Mouse (Mus musculus) stomach, postnatal 0 days (tissue): ENCODE measurements around the gene Prss48. TPM values are rescaled to one million over a fixed set of nuclear protein-coding genes. Genes with fewer than 3 reads are reported as not detected.

Experiments used
- ATAC-seq: fragments of 200-750 bp; cut with Nextera tagmentation; 2 replicates; pipeline ENCODE4 v1.8.0; 2017; ENCODE audit not compliant: low FRiP score, low TSS enrichment
- DNase-seq: peaks from one replicate; pipeline ENCODE4 v3.0.0-alpha.2; 2016; ENCODE audit warnings: low spot score
- H3K27ac ChIP-seq: fragments of 300-500 bp; sonication (generic); replicated peaks from 2 replicates; pipeline ENCODE4 v1.5.1; 2014; ENCODE audit warnings: mild to moderate bottlenecking, control low read depth
- H3K27me3 ChIP-seq: fragments of 300-500 bp; sonication (generic); 2 replicates; pipeline ENCODE4 v1.6.1; 2014; ENCODE audit warnings: low read length; ENCODE audit not compliant: control insufficient read depth, insufficient read depth
- H3K36me3 ChIP-seq: fragments of 300-500 bp; sonication (generic); 2 replicates; pipeline ENCODE4 v1.6.1; 2014; ENCODE audit warnings: low read length, mixed read lengths; ENCODE audit not compliant: control insufficient read depth, insufficient read depth
- H3K4me1 ChIP-seq: fragments of 300-500 bp; sonication (generic); replicated peaks from 2 replicates; pipeline ENCODE4 v1.6.1; 2014; ENCODE audit warnings: antibody characterized with exemption; ENCODE audit not compliant: control insufficient read depth, insufficient read depth
- H3K4me2 ChIP-seq: fragments of 300-500 bp; sonication (generic); replicated peaks from 2 replicates; pipeline ENCODE4 v1.6.1; 2014; ENCODE audit warnings: low read depth, mild to moderate bottlenecking, control low read depth, moderate library complexity
- H3K4me3 ChIP-seq: fragments of 300-500 bp; sonication (generic); 2 replicates; pipeline ENCODE4 v1.5.1; 2014; ENCODE audit warnings: low read depth, low read length, control low read depth
- H3K9ac ChIP-seq: fragments of 300-500 bp; sonication (generic); 2 replicates; pipeline ENCODE4 v1.6.1; 2014; ENCODE audit warnings: mild to moderate bottlenecking, low read length, control low read depth, mixed read lengths
- H3K9me3 ChIP-seq: fragments of 300-500 bp; sonication (generic); 2 replicates; pipeline ENCODE4 v1.6.1; 2016; ENCODE audit warnings: low read length; ENCODE audit not compliant: control insufficient read depth
- CTCF ChIP-seq: IDR thresholded peaks from 2 replicates; pipeline ENCODE4 v1.5.1; 2016; ENCODE audit warnings: antibody characterized with exemption, low read depth, mild to moderate bottlenecking, moderate library complexity
- EP300 ChIP-seq: optimal IDR thresholded peaks from 2 replicates; pipeline ENCODE3; 2016; ENCODE audit warnings: antibody characterized with exemption
- WGBS: fragments of 180-500 bp; shearing (Covaris S2); extraction: QIAGEN DNeasy Blood & Tissue Kit; methylation state at CpG from one replicate; pipeline ENCODE4 v1.1.7; 2014; 5-methylcytosine and 5-hydroxymethylcytosine counted together
- polyA plus RNA-seq: library from polyadenylated mRNA; unstranded; fragments of >200 nt; fragmentation: Nextera tagmentation; extraction: Ambion mirVana; gene quantifications from 2 replicates; pipeline ENCODE4 v1.2.1, GENCODE M21; 2015

Gene Prss48
- polyA plus RNA-seq, 1 experiment from 2014 or later, result not detected

DNA sequence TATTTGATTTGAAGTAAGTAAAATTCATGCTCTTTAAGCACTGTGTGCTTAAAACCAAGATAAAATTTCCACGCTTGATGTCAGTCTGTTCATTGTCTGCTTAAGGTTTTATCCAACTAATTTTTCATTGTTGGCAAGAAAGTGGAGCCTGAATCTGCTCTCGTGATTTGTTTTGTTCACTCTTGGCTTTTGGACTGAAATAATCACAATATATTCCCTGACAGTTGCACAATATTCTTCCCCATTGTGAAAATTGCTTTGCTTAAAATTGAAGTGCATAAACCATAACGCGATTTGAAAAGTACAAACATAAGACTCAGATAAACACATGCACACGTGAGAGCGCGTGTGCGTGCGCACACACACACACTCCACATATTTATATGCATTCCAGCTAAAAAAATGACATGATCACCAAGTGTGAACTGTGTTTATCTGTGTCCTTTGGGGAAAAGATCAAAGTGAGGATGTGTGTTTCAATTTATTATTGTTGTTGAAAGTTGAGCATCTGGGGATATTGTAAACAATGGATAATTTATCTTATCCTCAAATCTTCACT, 35.7 kb upstream of the Prss48 start:
- H3K4me1 ChIP-seq, result peaks cover 4% of the 10 kb centered on the region
- H3K9me3 ChIP-seq, result no peaks in the 10 kb centered on the region
- no peak for ATAC-seq
- no peak overlapping the region for H3K27ac ChIP-seq
- WGBS, result 47% methylated on average over 9 of the region's 9 CpGs
- no peak overlapping the region for H3K4me2 ChIP-seq
- H3K36me3 ChIP-seq, result no peaks in the 10 kb centered on the region; the same call in 1 of the 2 replicates
- no peak overlapping the region for H3K4me3 ChIP-seq
- H3K27me3 ChIP-seq, result no peaks in the 10 kb centered on the region
- TF ChIP-seq CTCF, result no peak
- TF ChIP-seq EP300, result no peak
- DNase-seq, result no peak
- H3K9ac ChIP-seq, result no peak overlapping the region

DNA sequence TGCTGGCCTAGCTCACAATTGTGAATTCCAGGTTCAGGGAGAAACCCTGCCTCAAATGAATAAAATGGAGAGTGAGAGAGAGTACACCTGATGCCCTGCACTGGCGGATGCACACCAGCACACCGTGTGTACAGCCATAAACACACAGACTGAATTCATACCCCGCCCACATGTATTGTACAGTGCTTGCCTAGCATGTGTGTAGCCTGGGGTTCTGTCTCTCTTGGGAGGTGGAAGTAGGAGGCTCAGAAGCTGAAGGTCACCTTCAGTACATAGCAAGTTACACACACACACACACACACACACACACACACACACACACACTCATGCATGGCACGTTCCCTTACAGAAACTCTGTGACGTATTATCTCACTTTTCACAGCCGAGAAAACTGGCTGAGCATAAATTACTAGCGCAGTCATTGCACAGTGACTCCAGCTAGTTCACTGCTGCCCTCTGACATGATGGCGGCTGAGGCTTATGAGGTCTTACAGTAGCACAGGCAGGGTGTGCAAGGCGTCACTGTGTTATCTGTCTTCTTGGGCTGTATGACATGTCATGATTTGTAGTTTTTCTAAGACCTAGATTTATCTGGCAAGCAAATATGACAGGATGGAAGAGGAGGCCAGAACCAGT, 31.3 kb upstream of the Prss48 start:
- no peaks in the 10 kb centered on the region for H3K27me3 ChIP-seq
- DNase-seq (peak; percentile 43), ATAC-seq (peak; percentile 78)
- H3K4me1 ChIP-seq, result no peaks in the 10 kb centered on the region
- H3K9ac ChIP-seq, result no peak overlapping the region
- no peak overlapping the region for H3K4me3 ChIP-seq
- peak overlapping the region; percentile 5 for H3K27ac ChIP-seq
- TF ChIP-seq CTCF (no peak), EP300 (no peak)
- 49% methylated on average over 9 of the region's 9 CpGs for WGBS
- H3K9me3 ChIP-seq, result no peaks in the 10 kb centered on the region
- H3K4me2 ChIP-seq, result no peak overlapping the region
- no peaks in the 10 kb centered on the region; the same call in 1 of the 2 replicates for H3K36me3 ChIP-seq

GRCm38 (mm10) chr3:86030566-86030965, 28.3 kb upstream of the Prss48 start:
- Histone ChIP-seq H3K9me3 (no peaks in the 10 kb centered on the region), H3K4me2 (no peak overlapping the region), H3K36me3 (no peaks in the 10 kb centered on the region), H3K4me3 (no peak overlapping the region), H3K27ac (no peak overlapping the region), H3K4me1 (no peaks in the 10 kb centered on the region), H3K27me3 (no peaks in the 10 kb centered on the region), H3K9ac (no peak overlapping the region)
- WGBS, result 62% methylated on average over 4 of the region's 4 CpGs
- ATAC-seq (no peak), DNase-seq (no peak)
- TF ChIP-seq CTCF (no peak), EP300 (no peak)

DNA sequence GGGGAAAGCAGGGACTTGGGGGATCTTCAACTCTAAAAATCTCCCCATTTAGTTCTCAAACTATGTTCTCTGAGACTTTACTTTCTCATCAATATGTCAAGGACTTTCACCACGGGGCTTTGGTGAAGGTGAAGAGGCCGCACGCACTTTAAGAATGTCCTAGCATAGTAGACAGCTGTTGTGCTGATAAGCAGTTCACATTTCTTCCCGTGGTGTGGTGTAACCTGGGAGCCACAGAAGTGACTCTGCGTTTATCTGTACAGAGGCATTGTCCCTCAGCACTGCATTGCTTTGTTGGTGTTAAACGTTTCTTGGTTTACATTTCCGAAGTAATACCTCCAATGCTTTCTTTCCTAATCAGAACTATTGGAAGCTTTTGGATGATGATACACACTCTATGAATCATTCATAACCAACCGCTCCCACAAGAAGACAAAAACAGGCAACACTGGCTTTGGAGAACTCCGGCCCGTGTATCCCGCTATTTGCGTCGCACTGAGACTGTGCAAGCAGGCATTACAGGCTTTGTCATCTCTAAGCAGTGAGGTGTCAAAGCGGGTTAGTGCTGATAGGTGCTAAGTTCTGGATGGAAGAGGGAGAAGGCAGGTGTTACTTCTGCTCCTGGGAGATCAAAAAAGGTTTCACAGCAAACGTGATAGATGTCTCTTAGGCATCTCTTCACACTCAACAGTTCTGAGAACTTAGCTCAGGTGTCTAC, 26.5 kb upstream of the Prss48 start:
- Histone ChIP-seq H3K4me2 (no peak overlapping the region), H3K27ac (no peak overlapping the region), H3K27me3 (no peaks in the 10 kb centered on the region), H3K9me3 (no peaks in the 10 kb centered on the region), H3K4me3 (no peak overlapping the region), H3K4me1 (no peaks in the 10 kb centered on the region), H3K9ac (no peak overlapping the region), H3K36me3 (no peaks in the 10 kb centered on the region)
- DNase-seq (no peak), ATAC-seq (no peak)
- 63% methylated on average over 15 of the region's 15 CpGs for WGBS
- TF ChIP-seq EP300 (no peak), CTCF (no peak)

- ATAC-seq, result no peak
- Histone ChIP-seq H3K9me3 (no peaks in the 10 kb centered on the region), H3K36me3 (no peaks in the 10 kb centered on the region), H3K4me2 (no peak overlapping the region), H3K9ac (no peak overlapping the region), H3K4me3 (no peak overlapping the region), H3K27ac (no peak overlapping the region), H3K4me1 (no peaks in the 10 kb centered on the region), H3K27me3 (no peaks in the 10 kb centered on the region)
- 93% methylated on average over 20 of the region's 20 CpGs for WGBS
- DNase-seq, result no peak
- no peak for TF ChIP-seq EP300
- no peak for TF ChIP-seq CTCF
These were observed 23.2 kb upstream of the Prss48 start for GRCm38 (mm10) chr3:86025341-86026137.
